Mouse (Mus musculus) bone marrow macrophage, adult 2 months (primary cell): ENCODE measurements around the gene Sqor.

Experiments used
- CTCF ChIP-seq: IDR thresholded peaks from 2 replicates; pipeline ENCODE4 v1.5.1; 2012; ENCODE audit warnings: low read depth, mild to moderate bottlenecking, low read length, moderate library complexity
- POLR2A ChIP-seq: IDR thresholded peaks from 2 replicates; pipeline ENCODE4 v1.6.1; 2012; ENCODE audit warnings: mild to moderate bottlenecking, low read depth, low read length, borderline replicate concordance

DNA sequence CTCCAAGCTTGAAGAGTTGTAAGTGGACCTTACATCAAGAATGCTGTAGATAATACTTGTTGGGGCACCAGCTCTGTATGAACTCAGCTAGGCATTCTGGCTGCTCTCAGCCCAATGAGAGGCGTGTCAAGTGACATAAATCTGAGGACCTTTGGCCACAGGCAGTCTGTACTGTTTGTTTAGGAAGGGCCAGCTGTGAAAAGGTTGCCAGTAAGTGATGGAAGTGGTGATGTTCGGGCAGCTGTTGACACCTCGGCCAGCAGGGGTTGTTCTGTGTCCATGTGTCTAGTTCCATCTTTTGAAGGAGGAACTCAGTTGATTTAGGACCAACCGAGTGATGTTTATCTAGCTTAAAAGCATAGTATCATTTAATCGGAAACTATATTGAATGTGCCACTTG is 14.9 kb downstream of the Sqor start:
- TF ChIP-seq CTCF: no peak
- no peak for TF ChIP-seq POLR2A
